Mouse (Mus musculus): ENCODE data around the gene Pde1a. TPM values are rescaled to one million over a fixed set of nuclear protein-coding genes. Genes with fewer than 3 reads are reported as not detected.
A peak's percentile ranks its signal among the peaks of the same experiment; 100 is the strongest.

The Pde1a gene
- polyA plus RNA-seq, 1 experiment from 2014 or later, result 72.5 TPM

GRCm38 (mm10) chr2:80073426-80073825, 55.8 kb downstream of the Pde1a start:
- WGBS, result 76% methylated on average over 2 of the region's 2 CpGs
- no peak overlapping the region for H3K9ac ChIP-seq (replicated peaks; ENCODE audit: low read depth, low read length)
- no peaks in the 10 kb centered on the region for H3K9me3 ChIP-seq (ENCODE audit: control insufficient read depth, low read depth, low read length)
- no peak overlapping the region for H3K4me3 ChIP-seq (ENCODE audit: low read depth, low read length)
- ATAC-seq (ENCODE audit: insufficient number of reproducible peaks, insufficient read depth, low FRiP score, low read depth), result no peak
- no peaks in the 10 kb centered on the region for H3K4me1 ChIP-seq (ENCODE audit: control insufficient read depth, insufficient read depth, low read length)
- no peaks in the 10 kb centered on the region for H3K36me3 ChIP-seq (ENCODE audit: control insufficient read depth, insufficient read depth, low read length)
- no peak overlapping the region for H3K4me2 ChIP-seq (replicated peaks; ENCODE audit: low read depth, low read length)
- no peak overlapping the region for H3K27ac ChIP-seq (ENCODE audit: low read length)
- no peaks in the 10 kb centered on the region for H3K27me3 ChIP-seq (ENCODE audit: control insufficient read depth, insufficient read depth, low read length)

- ATAC-seq (ENCODE audit: insufficient number of reproducible peaks, insufficient read depth, low FRiP score, low read depth), result no peak
- Histone ChIP-seq H3K36me3 (ENCODE audit: control insufficient read depth, insufficient read depth, low read length) (no peaks in the 10 kb centered on the region), H3K27ac (ENCODE audit: low read length) (no peak overlapping the region), H3K9me3 (ENCODE audit: control insufficient read depth, low read depth, low read length) (no peaks in the 10 kb centered on the region), H3K4me1 (ENCODE audit: control insufficient read depth, insufficient read depth, low read length) (no peaks in the 10 kb centered on the region), H3K4me3 (ENCODE audit: low read depth, low read length) (no peak overlapping the region), H3K9ac (replicated peaks; ENCODE audit: low read depth, low read length) (no peak overlapping the region), H3K27me3 (ENCODE audit: control insufficient read depth, insufficient read depth, low read length) (no peaks in the 10 kb centered on the region), H3K4me2 (replicated peaks; ENCODE audit: low read depth, low read length) (no peak overlapping the region)
- WGBS, result 52% methylated on average over 3 of the region's 3 CpGs
Measured at GRCm38 (mm10) chr2:80069745-80070144, 59.5 kb downstream of the Pde1a start.

GRCm38 (mm10) chr2:80066449-80066848, 62.8 kb downstream of the Pde1a start:
- Histone ChIP-seq H3K9ac (replicated peaks; ENCODE audit: low read depth, low read length) (no peak overlapping the region), H3K27ac (ENCODE audit: low read length) (no peak overlapping the region), H3K36me3 (ENCODE audit: control insufficient read depth, insufficient read depth, low read length) (no peaks in the 10 kb centered on the region), H3K4me2 (replicated peaks; ENCODE audit: low read depth, low read length) (no peak overlapping the region), H3K27me3 (ENCODE audit: control insufficient read depth, insufficient read depth, low read length) (no peaks in the 10 kb centered on the region), H3K9me3 (ENCODE audit: control insufficient read depth, low read depth, low read length) (no peaks in the 10 kb centered on the region), H3K4me3 (ENCODE audit: low read depth, low read length) (no peak overlapping the region), H3K4me1 (ENCODE audit: control insufficient read depth, insufficient read depth, low read length) (no peaks in the 10 kb centered on the region)
- no peak for ATAC-seq (ENCODE audit: insufficient number of reproducible peaks, insufficient read depth, low FRiP score, low read depth)
- WGBS, result 71% methylated on average over 4 of the region's 4 CpGs

- Histone ChIP-seq H3K4me2 (replicated peaks; ENCODE audit: low read depth, low read length) (no peak overlapping the region), H3K9ac (replicated peaks; ENCODE audit: low read depth, low read length) (no peak overlapping the region), H3K36me3 (ENCODE audit: control insufficient read depth, insufficient read depth, low read length) (no peaks in the 10 kb centered on the region), H3K27me3 (ENCODE audit: control insufficient read depth, insufficient read depth, low read length) (no peaks in the 10 kb centered on the region), H3K27ac (ENCODE audit: low read length) (no peak overlapping the region), H3K4me1 (ENCODE audit: control insufficient read depth, insufficient read depth, low read length) (0 out of 2 replicates have a peak, but pooled peaks cover 5% of the 10 kb centered on the region), H3K4me3 (ENCODE audit: low read depth, low read length) (no peak overlapping the region), H3K9me3 (ENCODE audit: control insufficient read depth, low read depth, low read length) (no peaks in the 10 kb centered on the region)
- ATAC-seq (ENCODE audit: insufficient number of reproducible peaks, insufficient read depth, low FRiP score, low read depth), result no peak
Measured at GRCm38 (mm10) chr2:80056062-80056461, 73.2 kb downstream of the Pde1a start.

GRCm38 (mm10) chr2:80054042-80054441, 75.2 kb downstream of the Pde1a start:
- Histone ChIP-seq H3K36me3 (ENCODE audit: control insufficient read depth, insufficient read depth, low read length) (no peaks in the 10 kb centered on the region), H3K4me1 (ENCODE audit: control insufficient read depth, insufficient read depth, low read length) (0 out of 2 replicates have a peak, but pooled peaks cover 5% of the 10 kb centered on the region), H3K4me2 (replicated peaks; ENCODE audit: low read depth, low read length) (no peak overlapping the region), H3K9me3 (ENCODE audit: control insufficient read depth, low read depth, low read length) (no peaks in the 10 kb centered on the region), H3K4me3 (ENCODE audit: low read depth, low read length) (no peak overlapping the region), H3K9ac (replicated peaks; ENCODE audit: low read depth, low read length) (no peak overlapping the region), H3K27me3 (ENCODE audit: control insufficient read depth, insufficient read depth, low read length) (no peaks in the 10 kb centered on the region), H3K27ac (ENCODE audit: low read length) (peak overlapping the region; percentile 70; the same call in 1 of the 2 replicates)
- WGBS, result 33% methylated on average over 3 of the region's 3 CpGs
- ATAC-seq (ENCODE audit: insufficient number of reproducible peaks, insufficient read depth, low FRiP score, low read depth), result peak; percentile 56; the same call in 1 of the 2 replicates

- Histone ChIP-seq H3K9ac (replicated peaks; ENCODE audit: low read depth, low read length) (no peak overlapping the region), H3K4me3 (ENCODE audit: low read depth, low read length) (no peak overlapping the region), H3K9me3 (ENCODE audit: control insufficient read depth, low read depth, low read length) (no peaks in the 10 kb centered on the region), H3K4me1 (ENCODE audit: control insufficient read depth, insufficient read depth, low read length) (no peaks in the 10 kb centered on the region), H3K27me3 (ENCODE audit: control insufficient read depth, insufficient read depth, low read length) (no peaks in the 10 kb centered on the region), H3K4me2 (replicated peaks; ENCODE audit: low read depth, low read length) (no peak overlapping the region), H3K27ac (ENCODE audit: low read length) (no peak overlapping the region), H3K36me3 (ENCODE audit: control insufficient read depth, insufficient read depth, low read length) (no peaks in the 10 kb centered on the region)
- 75% methylated on average over 4 of the region's 4 CpGs for WGBS
- ATAC-seq (ENCODE audit: insufficient number of reproducible peaks, insufficient read depth, low FRiP score, low read depth), result no peak
Measured at GRCm38 (mm10) chr2:80046751-80047513, 82.3 kb downstream of the Pde1a start.

- ATAC-seq (ENCODE audit: insufficient number of reproducible peaks, insufficient read depth, low FRiP score, low read depth), result peak; percentile 89
Measured at GRCm38 (mm10) chr2:80038642-80039445, 90.4 kb downstream of the Pde1a start.

GRCm38 (mm10) chr2:80037971-80038370, 91.3 kb downstream of the Pde1a start:
- no peaks in the 10 kb centered on the region for H3K27me3 ChIP-seq (ENCODE audit: control insufficient read depth, insufficient read depth, low read length)
- H3K27ac ChIP-seq (ENCODE audit: low read length), result peak overlapping the region; percentile 91
- peak overlapping the region; percentile 53 for H3K4me2 ChIP-seq (replicated peaks; ENCODE audit: low read depth, low read length)
- no peaks in the 10 kb centered on the region for H3K9me3 ChIP-seq (ENCODE audit: control insufficient read depth, low read depth, low read length)
- 40% methylated on average over 5 of the region's 5 CpGs for whole genome bisulfite sequencing
- peak overlapping the region; percentile 33 for H3K9ac ChIP-seq (replicated peaks; ENCODE audit: low read depth, low read length)
- ATAC-seq (ENCODE audit: insufficient number of reproducible peaks, insufficient read depth, low FRiP score, low read depth), result no peak
- no peaks in the 10 kb centered on the region for H3K4me1 ChIP-seq (ENCODE audit: control insufficient read depth, insufficient read depth, low read length)
- H3K4me3 ChIP-seq (ENCODE audit: low read depth, low read length), result peak overlapping the region; percentile 45
- H3K36me3 ChIP-seq (ENCODE audit: control insufficient read depth, insufficient read depth, low read length), result no peaks in the 10 kb centered on the region

More at GRCm38 (mm10) chr2:80038642-80039445, 90.4 kb downstream of the Pde1a start:
- Histone ChIP-seq H3K27me3 (ENCODE audit: control insufficient read depth, insufficient read depth, low read length) (no peaks in the 10 kb centered on the region), H3K4me3 (ENCODE audit: low read depth, low read length) (peak overlapping the region; percentile 45), H3K27ac (ENCODE audit: low read length) (peak overlapping the region; percentile 91), H3K4me2 (replicated peaks; ENCODE audit: low read depth, low read length) (peak overlapping the region; percentile 53), H3K9me3 (ENCODE audit: control insufficient read depth, low read depth, low read length) (no peaks in the 10 kb centered on the region), H3K4me1 (ENCODE audit: control insufficient read depth, insufficient read depth, low read length) (no peaks in the 10 kb centered on the region), H3K9ac (replicated peaks; ENCODE audit: low read depth, low read length) (peak overlapping the region; percentile 33), H3K36me3 (ENCODE audit: control insufficient read depth, insufficient read depth, low read length) (no peaks in the 10 kb centered on the region)
- 22% methylated on average over 10 of the region's 10 CpGs for WGBS
